Mouse (Mus musculus): ENCODE results near the gene Zfp36l2.

DNA sequence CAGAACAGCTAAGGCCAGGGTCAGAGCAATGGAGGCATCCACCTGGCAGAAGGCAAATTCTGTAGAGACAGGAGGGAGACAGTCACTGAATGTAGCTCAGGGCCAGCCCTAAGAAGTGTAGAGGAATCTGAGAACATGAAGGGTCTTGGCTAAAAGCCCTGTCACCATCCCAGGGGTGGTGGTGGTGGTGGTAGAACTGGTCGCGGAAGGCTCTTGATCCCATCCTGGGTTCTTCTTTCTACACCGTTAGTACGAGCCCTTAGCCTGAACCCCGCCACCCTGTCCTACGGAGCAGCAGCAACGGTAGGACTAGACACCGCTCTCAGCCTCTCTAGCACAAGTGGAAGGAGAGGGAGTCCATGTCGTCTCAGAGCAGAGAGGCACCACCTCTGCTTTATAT lies 5.7 kb upstream of the Zfp36l2 start:
- TF ChIP-seq CTCF (IDR thresholded peaks at IDR 0.05; ENCODE audit: borderline replicate concordance, insufficient read depth, low read length) (no peak), POLR2A (IDR thresholded peaks at IDR 0.05; ENCODE audit: low read depth, low read length) (no peak)

Measured in embryonic fibroblast, embryonic 13.5 days (primary cell).